Mouse (Mus musculus): Measurements from ENCODE around the gene Cenpo.
A peak's percentile ranks its signal among the peaks of the same experiment; 100 is the strongest.

Gene Cenpo

GRCm38 (mm10) chr12:4194643-4195042 lies 39.5 kb downstream of the Cenpo start:
- DNase-seq, result no peak

- DNase-seq, result no peak
Observed at GRCm38 (mm10) chr12:4193025-4193740, 40.9 kb downstream of the Cenpo start.

GRCm38 (mm10) chr12:4192514-4192913 lies 41.6 kb downstream of the Cenpo start:
- peak; percentile 58 to 64 for DNase-seq

GRCm38 (mm10) chr12:4189060-4189447 lies 45.0 kb downstream of the Cenpo start:
- no peak for DNase-seq

GRCm38 (mm10) chr12:4188171-4189059 lies 45.7 kb downstream of the Cenpo start:
- DNase-seq, result peak; percentile 52 to 74

- no peak for DNase-seq
Observed at GRCm38 (mm10) chr12:4184648-4185047, 49.4 kb downstream of the Cenpo start.

- DNase-seq, result no peak
Observed at GRCm38 (mm10) chr12:4180507-4180906, 53.6 kb downstream of the Cenpo start.

- no peak for DNase-seq
Observed at GRCm38 (mm10) chr12:4179671-4180233, 54.3 kb downstream of the Cenpo start.

- DNase-seq, result no peak
Observed at GRCm38 (mm10) chr12:4178839-4179238, 55.3 kb downstream of the Cenpo start.

GRCm38 (mm10) chr12:4173108-4173790 lies 60.8 kb downstream of the Cenpo start:
- peak; percentile 71 to 76 for DNase-seq

- DNase-seq, result no peak
Observed at GRCm38 (mm10) chr12:4169622-4170021, 64.5 kb downstream of the Cenpo start.

- no peak for DNase-seq
Observed at GRCm38 (mm10) chr12:4169058-4169457, 65.0 kb downstream of the Cenpo start.

GRCm38 (mm10) chr12:4166970-4167369 lies 67.1 kb downstream of the Cenpo start:
- DNase-seq, result no peak

- no peak for DNase-seq
Observed at GRCm38 (mm10) chr12:4162886-4163285, 71.2 kb downstream of the Cenpo start.

GRCm38 (mm10) chr12:4160322-4160721 lies 73.8 kb downstream of the Cenpo start:
- no peak for DNase-seq

- no peak for DNase-seq
Observed at GRCm38 (mm10) chr12:4158868-4159632, 75.0 kb downstream of the Cenpo start.

GRCm38 (mm10) chr12:4158179-4158578 lies 75.9 kb downstream of the Cenpo start:
- no peak for DNase-seq

GRCm38 (mm10) chr12:4157466-4157865 lies 76.6 kb downstream of the Cenpo start:
- peak; percentile 85 to 91 for DNase-seq

- no peak for DNase-seq
Observed at GRCm38 (mm10) chr12:4151969-4152368, 82.1 kb downstream of the Cenpo start.

- no peak for DNase-seq
Observed at GRCm38 (mm10) chr12:4150936-4151335, 83.2 kb downstream of the Cenpo start.

Data from cerebellum, adult 18-20 months (tissue).